Mouse (Mus musculus): ENCODE measurements around the gene Abhd13.

Gene Abhd13

GRCm38 (mm10) chr8:9977573-9978314 is at the start of gene Abhd13, which contains the start of gene Lig4:
Abhd13 (plus strand) TSS chr8:9977707.
Lig4 (minus strand) TSS chr8:9977686.
- peak; percentile 100 for DNase-seq

GRCm38 (mm10) chr8:9929746-9930445 is 47.6 kb upstream of the Abhd13 start:
- no peak for DNase-seq

- no peak for DNase-seq
Observed at GRCm38 (mm10) chr8:9932711-9933110, 44.8 kb upstream of the Abhd13 start.

- peak; percentile 34 for DNase-seq
Observed at GRCm38 (mm10) chr8:9934891-9935565, 42.5 kb upstream of the Abhd13 start.

- DNase-seq, result no peak
Observed at GRCm38 (mm10) chr8:9935574-9935973, 41.9 kb upstream of the Abhd13 start.

GRCm38 (mm10) chr8:9949134-9949890 is 28.2 kb upstream of the Abhd13 start:
- DNase-seq, result no peak

- no peak for DNase-seq
Observed at GRCm38 (mm10) chr8:9958338-9958737, 19.2 kb upstream of the Abhd13 start.

- no peak for DNase-seq
Observed at GRCm38 (mm10) chr8:9959919-9960318, 17.6 kb upstream of the Abhd13 start.

- DNase-seq, result no peak
Observed at GRCm38 (mm10) chr8:9971866-9972265, 5.6 kb upstream of the Abhd13 start.

- DNase-seq, result no peak
Observed at GRCm38 (mm10) chr8:9975276-9975675, 2.2 kb upstream of the Abhd13 start.

- DNase-seq, result peak; percentile 99
Observed at GRCm38 (mm10) chr8:9975898-9976611, 1.5 kb upstream of the Abhd13 start.

GRCm38 (mm10) chr8:9977016-9977415 is 491 bp upstream of the Abhd13 start:
- peak; percentile 32 for DNase-seq

GRCm38 (mm10) chr8:9978475-9979230 is 1.1 kb downstream of the Abhd13 start:
- peak; percentile 25 for DNase-seq

GRCm38 (mm10) chr8:9979746-9980145 is 2.2 kb downstream of the Abhd13 start:
- DNase-seq, result no peak

- no peak for DNase-seq
Observed at GRCm38 (mm10) chr8:9980188-9980587, 2.7 kb downstream of the Abhd13 start.

- no peak for DNase-seq
Observed at GRCm38 (mm10) chr8:10004115-10004514, 26.6 kb downstream of the Abhd13 start.

GRCm38 (mm10) chr8:10006156-10006985 is 28.9 kb downstream of the Abhd13 start, which contains the start of gene Tnfsf13b:
Tnfsf13b (plus strand) TSS chr8:10006467.
- DNase-seq, result peak; percentile 5

- DNase-seq, result peak; percentile 15
Observed at GRCm38 (mm10) chr8:10006986-10007659, 29.6 kb downstream of the Abhd13 start.

GRCm38 (mm10) chr8:10007660-10008028 is 30.1 kb downstream of the Abhd13 start:
- DNase-seq, result no peak

- DNase-seq, result no peak
Observed at GRCm38 (mm10) chr8:10016252-10016651, 38.7 kb downstream of the Abhd13 start.
